Mouse (Mus musculus): ENCODE results near the gene Hist1h4h. TPM values are rescaled to one million over a fixed set of nuclear protein-coding genes. Genes with fewer than 3 reads are reported as not detected.
A peak's percentile ranks its signal among the peaks of the same experiment; 100 is the strongest.

The Hist1h4h gene
- polyA plus RNA-seq, 1 experiment, result 21.5 TPM

DNA sequence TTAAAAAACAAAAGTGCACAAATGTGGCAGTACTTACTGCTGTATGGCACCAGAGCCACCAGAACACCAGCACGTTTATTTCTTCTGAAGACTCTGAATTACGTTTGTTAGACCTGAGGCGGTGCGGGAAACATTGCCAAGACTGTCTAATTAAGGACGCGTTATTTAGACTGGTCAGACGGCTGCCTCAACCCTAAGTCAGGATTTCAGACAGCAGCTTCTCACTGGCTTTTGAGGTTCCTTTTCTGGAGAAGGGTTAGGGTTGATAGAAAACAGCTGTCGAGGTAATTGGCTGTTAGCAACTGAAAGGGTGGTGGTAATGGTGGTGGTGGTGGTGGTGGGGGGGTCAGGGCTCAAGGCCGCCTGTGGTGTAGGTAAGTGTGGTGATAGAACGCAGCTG lies 32.2 kb upstream of the Hist1h4h start:
- Histone ChIP-seq H3K79me2 (ENCODE audit: control insufficient read depth, insufficient read depth) (no peaks in the 10 kb centered on the region), H3K27me3 (ENCODE audit: control insufficient read depth, insufficient read depth, insufficient read length) (no peaks in the 10 kb centered on the region), H3K4me3 (peak overlapping the region; percentile 18), H3K36me3 (ENCODE audit: control insufficient read depth, insufficient read depth) (no peaks in the 10 kb centered on the region), H3K4me2 (ENCODE audit: low read depth) (peak overlapping the region; percentile 67), H3ac (ENCODE audit: control insufficient read depth, insufficient read length) (no peak overlapping the region)
- no peak for TF ChIP-seq CEBPB (IDR thresholded peaks at IDR 0.05; ENCODE audit: insufficient read depth, poor library complexity, severe bottlenecking)
- no peak for TF ChIP-seq POLR2A (IDR thresholded peaks at IDR 0.05; ENCODE audit: insufficient read length, low read depth)
- peak in 1 of 3 experiments; percentile 10 for TF ChIP-seq MYOD1 (IDR thresholded peaks at IDR 0.05; ENCODE audit: control insufficient read depth in 1 of 3, insufficient read length in 2 of 3, low read depth in 2 of 3)
- TF ChIP-seq SRF (IDR thresholded peaks at IDR 0.05; ENCODE audit: control insufficient read depth, insufficient read length, low read depth), result no peak
- TF ChIP-seq REST (IDR thresholded peaks at IDR 0.05; ENCODE audit: insufficient read depth, insufficient read length), result no peak
- TF ChIP-seq USF1 (IDR thresholded peaks at IDR 0.05; ENCODE audit: low read depth), result no peak
- TF ChIP-seq POLR2AphosphoS2 (IDR thresholded peaks at IDR 0.05; ENCODE audit: insufficient read length, low read depth), result no peak
- TF ChIP-seq TCF3 (IDR thresholded peaks at IDR 0.05; ENCODE audit: insufficient read length, low read depth), result no peak

DNA sequence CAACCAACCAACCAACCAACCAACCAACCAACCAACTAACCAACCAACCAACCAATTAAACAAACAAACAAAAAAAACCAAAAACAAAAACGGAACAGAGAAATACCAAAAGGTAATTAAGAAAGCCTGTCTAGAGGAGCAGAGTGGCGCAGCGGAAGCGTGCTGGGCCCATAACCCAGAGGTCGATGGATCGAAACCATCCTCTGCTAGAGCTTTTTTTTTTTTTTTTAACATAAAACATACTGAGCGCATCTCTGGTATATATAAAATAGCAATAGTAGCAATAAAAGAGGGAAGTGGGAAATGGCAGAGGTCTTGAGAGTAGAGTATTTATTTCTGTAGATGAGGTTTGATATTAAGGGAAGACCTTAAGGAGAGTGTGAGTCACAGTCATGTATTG lies 30.9 kb upstream of the Hist1h4h start:
- TF ChIP-seq TCF3 (IDR thresholded peaks at IDR 0.05; ENCODE audit: insufficient read length, low read depth) (no peak), CEBPB (IDR thresholded peaks at IDR 0.05; ENCODE audit: insufficient read depth, poor library complexity, severe bottlenecking) (no peak), SRF (IDR thresholded peaks at IDR 0.05; ENCODE audit: control insufficient read depth, insufficient read length, low read depth) (no peak), MAX (IDR thresholded peaks at IDR 0.05; ENCODE audit: low read depth) (no peak), REST (IDR thresholded peaks at IDR 0.05; ENCODE audit: insufficient read depth, insufficient read length) (no peak), MYOG (IDR thresholded peaks at IDR 0.05; ENCODE audit: control insufficient read depth in 1 of 3, insufficient read depth in 1 of 3, insufficient read length in 2 of 3, low read depth in 2 of 3) (no peak), MYOD1 (IDR thresholded peaks at IDR 0.05; ENCODE audit: control insufficient read depth in 1 of 3, insufficient read length in 2 of 3, low read depth in 2 of 3) (no peak), POLR2A (IDR thresholded peaks at IDR 0.05; ENCODE audit: insufficient read length, low read depth) (no peak), E2F4 (IDR thresholded peaks at IDR 0.05; ENCODE audit: insufficient read depth) (no peak), POLR2AphosphoS2 (IDR thresholded peaks at IDR 0.05; ENCODE audit: insufficient read length, low read depth) (no peak), USF1 (IDR thresholded peaks at IDR 0.05; ENCODE audit: low read depth) (no peak), TCF12 (IDR thresholded peaks at IDR 0.05; ENCODE audit: insufficient read depth, poor library complexity, severe bottlenecking) (no peak)
- H3K4me3 ChIP-seq, result peak overlapping the region; percentile 18
- no peak overlapping the region for H3ac ChIP-seq (ENCODE audit: control insufficient read depth, insufficient read length)
- no peaks in the 10 kb centered on the region for H3K36me3 ChIP-seq (ENCODE audit: control insufficient read depth, insufficient read depth)
- H3K4me2 ChIP-seq (ENCODE audit: low read depth), result peak overlapping the region; percentile 67
- no peaks in the 10 kb centered on the region for H3K27me3 ChIP-seq (ENCODE audit: control insufficient read depth, insufficient read depth, insufficient read length)
- no peaks in the 10 kb centered on the region for H3K79me2 ChIP-seq (ENCODE audit: control insufficient read depth, insufficient read depth)

- Histone ChIP-seq H3K4me3 (no peak overlapping the region), H3K27me3 (ENCODE audit: control insufficient read depth, insufficient read depth, insufficient read length) (no peaks in the 10 kb centered on the region), H3K36me3 (ENCODE audit: control insufficient read depth, insufficient read depth) (no peaks in the 10 kb centered on the region), H3K4me2 (ENCODE audit: low read depth) (peak overlapping the region; percentile 3), H3K79me2 (ENCODE audit: control insufficient read depth, insufficient read depth) (no peaks in the 10 kb centered on the region), H3ac (ENCODE audit: control insufficient read depth, insufficient read length) (no peak overlapping the region)
- TF ChIP-seq MYOG (IDR thresholded peaks at IDR 0.05; ENCODE audit: control insufficient read depth in 1 of 3, insufficient read depth in 1 of 3, insufficient read length in 2 of 3, low read depth in 2 of 3), result no peak
These were observed 30.2 kb upstream of the Hist1h4h start for GRCm38 (mm10) chr13:23500424-23501200.

DNA sequence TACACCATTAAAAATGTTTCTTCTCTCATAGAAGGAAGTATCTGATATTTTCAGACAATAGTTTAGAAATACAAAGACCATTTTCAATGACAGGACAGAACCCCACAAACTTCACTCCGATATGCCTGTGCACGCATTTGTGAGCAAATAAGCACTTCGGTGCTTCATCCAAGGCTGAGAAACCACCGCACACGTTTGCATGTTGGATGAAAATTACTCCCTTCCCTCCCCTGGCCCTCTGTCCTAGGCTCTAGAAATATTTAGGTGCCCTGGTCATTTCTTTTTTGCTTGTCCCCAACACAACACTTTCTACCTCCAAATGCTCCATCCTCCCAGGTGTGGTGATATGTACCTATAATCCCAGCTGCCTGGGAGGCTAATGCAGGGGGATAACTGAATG lies 29.3 kb upstream of the Hist1h4h start:
- TF ChIP-seq TCF3 (IDR thresholded peaks at IDR 0.05; ENCODE audit: insufficient read length, low read depth) (no peak), MAX (IDR thresholded peaks at IDR 0.05; ENCODE audit: low read depth) (no peak), POLR2A (IDR thresholded peaks at IDR 0.05; ENCODE audit: insufficient read length, low read depth) (no peak), POLR2AphosphoS2 (IDR thresholded peaks at IDR 0.05; ENCODE audit: insufficient read length, low read depth) (no peak), TCF12 (IDR thresholded peaks at IDR 0.05; ENCODE audit: insufficient read depth, poor library complexity, severe bottlenecking) (no peak), MYOD1 (IDR thresholded peaks at IDR 0.05; ENCODE audit: control insufficient read depth in 1 of 3, insufficient read length in 2 of 3, low read depth in 2 of 3) (no peak), E2F4 (IDR thresholded peaks at IDR 0.05; ENCODE audit: insufficient read depth) (no peak), REST (IDR thresholded peaks at IDR 0.05; ENCODE audit: insufficient read depth, insufficient read length) (no peak), CEBPB (IDR thresholded peaks at IDR 0.05; ENCODE audit: insufficient read depth, poor library complexity, severe bottlenecking) (no peak), USF1 (IDR thresholded peaks at IDR 0.05; ENCODE audit: low read depth) (no peak), MYOG (IDR thresholded peaks at IDR 0.05; ENCODE audit: control insufficient read depth in 1 of 3, insufficient read depth in 1 of 3, insufficient read length in 2 of 3, low read depth in 2 of 3) (no peak), SRF (IDR thresholded peaks at IDR 0.05; ENCODE audit: control insufficient read depth, insufficient read length, low read depth) (no peak)
- Histone ChIP-seq H3K27me3 (ENCODE audit: control insufficient read depth, insufficient read depth, insufficient read length) (no peaks in the 10 kb centered on the region), H3ac (ENCODE audit: control insufficient read depth, insufficient read length) (no peak overlapping the region), H3K79me2 (ENCODE audit: control insufficient read depth, insufficient read depth) (no peaks in the 10 kb centered on the region), H3K36me3 (ENCODE audit: control insufficient read depth, insufficient read depth) (no peaks in the 10 kb centered on the region), H3K4me2 (ENCODE audit: low read depth) (no peak overlapping the region), H3K4me3 (no peak overlapping the region)

GRCm38 (mm10) chr13:23502031-23502567 lies 28.8 kb upstream of the Hist1h4h start:
- Histone ChIP-seq H3K79me2 (ENCODE audit: control insufficient read depth, insufficient read depth) (no peaks in the 10 kb centered on the region), H3K36me3 (ENCODE audit: control insufficient read depth, insufficient read depth) (no peaks in the 10 kb centered on the region), H3K27me3 (ENCODE audit: control insufficient read depth, insufficient read depth, insufficient read length) (no peaks in the 10 kb centered on the region), H3K4me2 (ENCODE audit: low read depth) (peak overlapping the region; percentile 14), H3K4me3 (no peak overlapping the region), H3ac (ENCODE audit: control insufficient read depth, insufficient read length) (no peak overlapping the region)
- TF ChIP-seq MYOD1 (IDR thresholded peaks at IDR 0.05; ENCODE audit: control insufficient read depth in 1 of 3, insufficient read length in 2 of 3, low read depth in 2 of 3) (no peak), MYOG (IDR thresholded peaks at IDR 0.05; ENCODE audit: control insufficient read depth in 1 of 3, insufficient read depth in 1 of 3, insufficient read length in 2 of 3, low read depth in 2 of 3) (no peak), POLR2AphosphoS2 (IDR thresholded peaks at IDR 0.05; ENCODE audit: insufficient read length, low read depth) (no peak), TCF12 (IDR thresholded peaks at IDR 0.05; ENCODE audit: insufficient read depth, poor library complexity, severe bottlenecking) (no peak), MAX (IDR thresholded peaks at IDR 0.05; ENCODE audit: low read depth) (no peak), POLR2A (IDR thresholded peaks at IDR 0.05; ENCODE audit: insufficient read length, low read depth) (no peak), USF1 (IDR thresholded peaks at IDR 0.05; ENCODE audit: low read depth) (no peak), TCF3 (IDR thresholded peaks at IDR 0.05; ENCODE audit: insufficient read length, low read depth) (no peak), SRF (IDR thresholded peaks at IDR 0.05; ENCODE audit: control insufficient read depth, insufficient read length, low read depth) (no peak), CEBPB (IDR thresholded peaks at IDR 0.05; ENCODE audit: insufficient read depth, poor library complexity, severe bottlenecking) (no peak), REST (IDR thresholded peaks at IDR 0.05; ENCODE audit: insufficient read depth, insufficient read length) (no peak), E2F4 (IDR thresholded peaks at IDR 0.05; ENCODE audit: insufficient read depth) (no peak)
